Mouse (Mus musculus): Measurements from ENCODE around the gene Mettl3.
"Not testable (repeated sequence)": the region's sequence is repeated elsewhere in the genome, so short reads cannot be mapped to it uniquely, and the experiment has no call there.

Gene Mettl3

DNA sequence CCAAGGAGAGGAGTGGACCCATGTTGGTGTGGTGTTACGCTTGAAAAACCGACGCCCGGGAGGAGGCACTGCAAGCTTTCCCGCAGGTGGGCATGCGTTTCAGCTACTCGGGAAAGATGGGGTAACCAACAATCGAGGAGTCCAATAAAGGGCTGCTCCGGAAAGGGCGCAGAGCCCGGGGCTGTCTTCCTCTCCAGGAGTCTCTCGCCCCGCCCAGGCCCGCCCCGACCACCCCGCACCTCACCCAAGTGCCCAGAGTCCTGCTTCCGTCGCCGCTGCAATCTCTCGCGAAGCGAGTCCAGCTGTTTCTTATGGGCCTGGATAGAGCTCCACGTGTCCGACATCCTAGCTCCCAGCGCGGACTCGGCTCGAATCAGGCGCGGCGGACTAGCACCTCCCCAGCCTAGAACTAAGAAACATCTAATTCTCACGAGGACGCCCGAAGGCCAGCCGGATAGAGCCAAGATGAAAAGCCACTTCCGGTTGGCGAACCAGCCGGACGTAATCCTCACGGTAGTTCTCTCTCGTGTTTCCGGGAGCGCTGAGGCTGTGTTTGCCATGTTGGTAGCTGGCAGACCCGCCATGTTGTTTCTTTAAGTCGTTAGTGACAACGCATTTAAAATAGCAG, at the start of gene Mettl3:
Gene Mettl3 (minus strand): TSS at position 485 of the 628 bp plus-strand sequence.
- CTCF ChIA-PET: no interaction called here

DNA sequence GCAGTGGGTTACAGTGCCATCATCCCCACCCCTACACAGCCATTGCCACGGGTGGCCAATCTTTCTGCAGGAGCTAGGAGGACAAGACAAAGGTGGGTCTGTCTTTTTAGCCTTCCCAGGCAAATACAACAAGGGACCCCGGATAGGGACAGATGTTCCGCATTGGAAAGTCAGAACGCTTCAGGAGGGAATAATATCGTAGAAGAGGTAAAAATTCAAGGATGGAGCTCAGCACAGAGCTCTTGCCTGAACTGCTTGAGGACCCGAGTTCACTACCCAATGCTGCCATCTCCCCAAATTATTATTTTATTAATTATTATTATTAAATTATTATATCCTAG, 34.6 kb upstream of the Mettl3 start:
- CTCF ChIA-PET: interaction anchor here (0.7 kb wide), 1 partner anchor 1161 kb away, joined by 3 read pairs; no protein-coding TSS in a partner anchor

GRCm38 (mm10) chr14:52338751-52339511, 34.0 kb upstream of the Mettl3 start:
- CTCF ChIA-PET: no interaction called here

GRCm38 (mm10) chr14:52332171-52332570, 27.2 kb upstream of the Mettl3 start:
- CTCF ChIA-PET: interaction anchor here (0.5 kb wide), 1 partner anchor 51 kb away, joined by 22 read pairs; no protein-coding TSS in a partner anchor

GRCm38 (mm10) chr14:52331069-52331750, 26.3 kb upstream of the Mettl3 start:
- CTCF ChIA-PET: no interaction called here

DNA sequence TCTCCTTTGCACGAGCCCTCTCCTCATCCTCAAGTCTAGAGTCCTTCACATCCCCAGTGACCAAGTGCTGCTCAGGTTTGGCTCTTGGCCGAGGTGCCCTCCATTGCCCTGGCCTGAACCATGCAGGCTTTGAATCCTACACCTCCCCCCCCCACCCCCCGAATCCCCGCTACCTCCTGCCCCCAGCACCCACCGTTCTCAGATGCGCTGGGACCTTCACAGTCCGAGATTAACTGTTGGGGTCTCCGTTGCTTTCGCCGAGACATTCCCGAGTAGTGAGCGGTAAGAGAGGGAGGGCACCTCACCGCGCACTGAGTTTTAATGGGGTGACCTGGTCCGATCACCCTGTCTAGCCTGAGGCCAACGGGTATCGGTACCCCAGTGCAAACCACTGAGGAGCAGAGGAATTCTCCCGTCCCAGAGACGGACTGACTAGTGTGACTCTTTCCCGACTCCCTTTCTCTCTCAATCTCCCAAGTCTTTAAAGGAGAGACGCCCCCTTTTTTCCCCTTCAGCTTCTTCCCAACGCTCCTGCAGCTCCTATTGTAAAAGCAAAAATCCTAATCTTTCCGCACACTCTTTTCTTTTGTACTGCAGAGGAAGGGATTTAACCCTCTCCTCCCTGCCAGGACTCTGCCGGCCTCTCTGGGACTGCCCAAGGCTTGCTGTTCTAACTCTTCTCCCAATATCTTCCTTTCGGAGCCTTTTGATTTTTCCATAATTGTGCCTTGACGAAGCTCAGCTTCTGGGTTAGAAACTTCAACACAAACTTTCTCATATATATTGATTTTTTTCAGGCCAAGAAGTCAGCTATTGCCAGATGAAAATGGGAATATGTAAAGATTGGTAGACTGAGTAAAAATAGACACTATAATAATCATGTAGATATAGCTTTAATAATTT, 23.2 kb upstream of the Mettl3 start, which contains the start of gene Sall2:
Gene Sall2 (minus strand): TSS at position 853 of the 903 bp plus-strand sequence.
- CTCF ChIA-PET: no interaction called here

GRCm38 (mm10) chr14:52327375-52327901, 22.5 kb upstream of the Mettl3 start:
- CTCF ChIA-PET: no interaction called here

DNA sequence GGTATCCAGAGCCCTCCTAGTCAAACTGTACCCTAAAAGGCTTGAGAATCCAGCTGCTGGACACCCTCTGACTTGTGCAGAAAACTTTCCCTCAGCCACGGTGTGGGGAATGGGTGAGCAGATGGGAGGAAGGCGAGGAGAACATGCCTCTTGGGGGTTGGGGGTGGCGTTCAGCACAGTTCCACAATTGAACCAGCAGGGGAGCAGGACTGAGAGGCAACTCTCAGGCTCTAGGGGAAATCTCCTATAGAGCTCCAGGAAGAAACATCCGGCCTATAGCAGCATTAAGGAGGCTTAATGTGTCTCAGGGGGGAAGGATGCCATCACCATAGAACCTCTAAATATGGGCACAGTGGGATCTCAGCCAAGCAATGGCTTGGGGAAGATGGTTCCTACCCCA, 21.0 kb upstream of the Mettl3 start:
- CTCF ChIA-PET: no interaction called here

DNA sequence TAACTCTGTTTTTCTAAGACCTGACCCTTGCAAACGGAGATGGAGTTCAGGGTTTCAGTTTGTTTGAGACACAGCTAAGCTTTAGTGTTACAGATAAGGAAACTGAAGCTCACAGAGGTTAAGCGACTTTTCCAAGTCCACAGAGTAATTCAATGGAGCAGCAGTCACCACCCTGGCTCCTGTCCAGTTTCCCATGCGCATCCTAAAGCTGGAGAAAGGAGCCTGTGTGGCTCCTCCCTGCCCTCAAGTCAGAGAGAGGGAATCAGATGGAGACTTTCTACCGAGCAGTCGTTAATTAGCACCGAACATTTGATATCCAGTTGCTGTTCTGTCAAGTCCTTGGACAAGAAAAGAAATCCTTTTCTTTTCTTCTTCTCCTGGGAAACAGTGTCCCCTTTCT, 14.4 kb upstream of the Mettl3 start:
- CTCF ChIA-PET: interaction anchor here (0.8 kb wide), 2 partner anchors 62 to 451 kb away, joined by 3 to 4 read pairs; no protein-coding TSS in a partner anchor

- CTCF ChIA-PET: interaction anchor here (0.8 kb wide), 1 partner anchor 19 kb away, joined by 4 read pairs; no protein-coding TSS in a partner anchor
These were observed 11.7 kb upstream of the Mettl3 start for GRCm38 (mm10) chr14:52316441-52317225.

DNA sequence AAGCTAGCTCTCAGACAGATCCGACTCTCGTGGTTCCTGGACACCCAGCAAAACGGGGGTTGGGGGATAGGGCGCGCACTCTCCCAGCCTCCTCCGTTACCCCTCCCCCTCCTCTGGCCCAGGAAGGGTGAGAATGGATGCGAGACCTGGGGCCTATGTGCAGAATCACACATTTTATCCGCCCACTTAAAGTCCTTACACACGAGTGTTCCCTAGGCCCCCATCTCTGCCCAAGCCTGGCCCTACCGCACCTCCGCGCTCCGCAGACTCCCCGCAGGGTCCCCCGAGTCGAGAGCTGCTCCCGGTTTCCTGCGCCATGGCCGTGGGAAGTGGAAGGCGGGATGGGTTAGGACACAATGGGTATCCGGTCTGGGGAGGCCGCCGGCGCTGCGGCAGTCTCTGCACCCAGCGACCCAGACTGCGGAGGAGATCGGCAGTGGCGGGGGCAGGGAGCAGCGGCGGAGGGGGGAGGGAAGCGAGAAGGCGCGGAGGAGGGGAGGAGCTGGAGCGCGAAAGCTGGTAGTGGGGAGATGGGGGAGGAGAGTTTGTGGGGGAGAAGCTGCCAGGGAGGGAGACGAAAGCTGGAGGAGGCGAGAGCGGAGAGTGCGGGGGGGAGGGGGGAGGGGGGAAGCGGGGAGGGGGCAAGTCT, 11.0 kb upstream of the Mettl3 start:
- CTCF ChIA-PET: no interaction called here

GRCm38 (mm10) chr14:52315283-52315780, 10.4 kb upstream of the Mettl3 start:
- CTCF ChIA-PET: no interaction called here

GRCm38 (mm10) chr14:52314808-52315150, 9.9 kb upstream of the Mettl3 start:
- CTCF ChIA-PET: no interaction called here

DNA sequence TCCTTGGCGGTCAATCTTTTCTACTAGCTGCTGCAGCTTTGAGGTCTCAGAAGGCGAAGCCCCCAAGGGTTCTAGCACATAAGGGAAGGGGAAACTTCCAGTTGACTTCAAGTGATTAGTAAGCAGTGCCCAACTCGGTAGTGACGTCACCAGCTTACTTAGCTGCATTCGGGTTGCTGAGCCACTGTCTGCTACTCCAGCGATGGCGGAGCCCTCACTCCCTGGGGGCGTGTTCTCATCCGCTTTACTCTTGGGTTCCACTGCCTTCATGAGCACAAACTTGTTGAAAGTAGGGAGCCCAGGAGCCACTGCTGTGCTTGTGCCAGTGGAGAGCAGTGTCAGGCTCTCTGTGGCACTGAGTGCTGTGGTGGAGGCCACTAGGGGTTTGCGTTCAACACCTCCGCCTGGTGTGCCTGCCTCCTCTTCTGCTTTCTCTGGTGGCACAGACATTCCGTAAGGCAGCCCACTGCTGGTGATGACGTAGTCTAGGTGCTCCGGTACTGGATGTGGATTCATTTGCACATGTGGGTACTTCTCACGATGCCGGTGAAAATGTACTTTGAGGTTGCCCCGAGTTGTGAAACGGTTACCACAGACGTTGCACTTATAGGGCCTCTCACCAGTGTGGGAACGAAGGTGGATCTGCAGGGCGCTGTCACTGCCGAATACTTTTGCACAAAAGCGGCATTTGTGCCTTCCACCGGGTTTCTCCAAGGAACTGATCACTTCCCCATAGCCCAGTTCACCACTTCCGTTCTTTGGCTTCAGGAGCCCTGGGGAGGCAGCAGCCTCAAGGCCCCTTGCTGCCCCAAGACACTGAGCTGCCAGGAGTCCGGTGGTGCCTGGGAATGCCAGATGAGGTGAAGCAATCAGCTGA, 9.2 kb upstream of the Mettl3 start:
- CTCF ChIA-PET: no interaction called here

DNA sequence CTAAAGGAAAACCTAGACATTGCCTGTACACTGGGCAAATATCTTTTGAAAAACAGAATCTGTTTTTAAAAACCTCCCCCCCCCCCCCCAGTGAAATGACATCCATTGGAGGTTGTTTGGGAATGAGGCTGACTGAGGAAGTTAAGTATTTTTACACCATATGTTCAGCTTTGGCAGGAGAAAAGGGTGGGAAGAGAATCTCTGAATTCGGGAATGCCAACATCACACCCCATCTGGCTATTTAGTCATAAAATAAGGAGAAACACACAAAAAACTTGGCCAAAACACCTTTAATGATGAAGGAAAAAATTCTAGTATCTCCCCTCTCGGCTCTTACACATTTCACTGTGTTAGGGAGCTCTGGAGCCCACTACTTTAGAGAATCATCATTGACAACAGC, 6.0 kb upstream of the Mettl3 start:
- CTCF ChIA-PET: no interaction called here

GRCm38 (mm10) chr14:52310343-52310742, 5.4 kb upstream of the Mettl3 start:
- CTCF ChIA-PET: not testable (repeated sequence)

DNA sequence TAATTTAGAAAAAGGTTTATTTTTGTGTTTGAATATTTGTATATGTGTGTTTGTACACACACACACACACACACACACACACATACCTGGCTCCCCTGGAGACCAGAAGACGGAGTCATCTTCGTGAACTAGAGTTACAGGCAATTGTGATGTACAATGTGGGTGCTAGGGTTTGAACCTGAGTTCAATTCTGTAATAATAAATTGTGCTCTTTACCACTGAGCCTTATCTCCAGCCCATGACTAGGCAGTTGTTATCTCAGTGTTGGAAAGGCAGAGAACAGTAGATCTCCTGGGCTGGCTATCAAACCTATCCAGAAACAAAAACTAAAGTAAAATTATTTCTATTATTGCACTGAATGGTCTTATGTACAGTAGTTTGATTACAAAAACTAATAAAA, 1.2 kb upstream of the Mettl3 start:
- CTCF ChIA-PET: interaction anchor here (0.6 kb wide), 1 partner anchor 12 kb away, joined by 5 read pairs; no protein-coding TSS in a partner anchor

GRCm38 (mm10) chr14:52303517-52303916, 1.4 kb downstream of the Mettl3 start:
- CTCF ChIA-PET: interaction anchor here (0.5 to 0.6 kb wide), 2 partner anchors 33 to 533 kb away, joined by 3 to 4 read pairs; no protein-coding TSS in a partner anchor

Data from spleen, embryonic (tissue).